Mouse (Mus musculus): ENCODE measurements around the gene Get4. TPM values are rescaled to one million over a fixed set of nuclear protein-coding genes. Genes with fewer than 3 reads are reported as not detected.

Get4 gene
- polyA plus RNA-seq (2017; shearing (Covaris generic)), result 10 to 100 TPM; 12.5 to 12.6 TPM

- peak; percentile 87 for ATAC-seq
These were observed at the start of gene Get4 for GRCm38 (mm10) chr5:139252081-139252909. Get4 (plus strand) TSS chr5:139252324.

- ATAC-seq, result no peak
These were observed 48.8 kb upstream of the Get4 start for GRCm38 (mm10) chr5:139203312-139203711.

- no peak for ATAC-seq
These were observed 46.0 kb upstream of the Get4 start for GRCm38 (mm10) chr5:139206081-139206480.

GRCm38 (mm10) chr5:139206525-139206924 is 45.6 kb upstream of the Get4 start:
- ATAC-seq, result peak; percentile 47

GRCm38 (mm10) chr5:139208183-139208582 is 43.9 kb upstream of the Get4 start:
- ATAC-seq, result no peak

- ATAC-seq, result no peak
These were observed 43.0 kb upstream of the Get4 start for GRCm38 (mm10) chr5:139208871-139209684.

GRCm38 (mm10) chr5:139209685-139210026 is 42.5 kb upstream of the Get4 start:
- ATAC-seq, result no peak

- no peak for ATAC-seq
These were observed 40.3 kb upstream of the Get4 start for GRCm38 (mm10) chr5:139211737-139212385.

- ATAC-seq, result no peak
These were observed 37.8 kb upstream of the Get4 start for GRCm38 (mm10) chr5:139214298-139214697.

GRCm38 (mm10) chr5:139215184-139215583 is 36.9 kb upstream of the Get4 start:
- no peak for ATAC-seq

GRCm38 (mm10) chr5:139216121-139216520 is 36.0 kb upstream of the Get4 start:
- no peak for ATAC-seq

GRCm38 (mm10) chr5:139216774-139217173 is 35.4 kb upstream of the Get4 start:
- ATAC-seq, result no peak

- no peak for ATAC-seq
These were observed 32.1 kb upstream of the Get4 start for GRCm38 (mm10) chr5:139220006-139220515.

- no peak for ATAC-seq
These were observed 31.5 kb upstream of the Get4 start for GRCm38 (mm10) chr5:139220610-139221009.

- no peak for ATAC-seq
These were observed 28.8 kb upstream of the Get4 start for GRCm38 (mm10) chr5:139223331-139223730.

- ATAC-seq, result no peak
These were observed 24.9 kb upstream of the Get4 start for GRCm38 (mm10) chr5:139227236-139227635.

- ATAC-seq, result no peak
These were observed 24.5 kb upstream of the Get4 start for GRCm38 (mm10) chr5:139227645-139228044.

- ATAC-seq, result no peak
These were observed 23.8 kb upstream of the Get4 start for GRCm38 (mm10) chr5:139228318-139228717.

- no peak for ATAC-seq
These were observed 22.4 kb upstream of the Get4 start for GRCm38 (mm10) chr5:139229716-139230115.

- ATAC-seq, result no peak
These were observed 20.0 kb upstream of the Get4 start for GRCm38 (mm10) chr5:139232083-139232482.

GRCm38 (mm10) chr5:139234423-139234822 is 17.7 kb upstream of the Get4 start:
- no peak for ATAC-seq

- ATAC-seq, result no peak
These were observed 14.7 kb upstream of the Get4 start for GRCm38 (mm10) chr5:139237436-139237835.
